Mouse (Mus musculus): ENCODE data around the gene Tecrl.

Tecrl gene

DNA sequence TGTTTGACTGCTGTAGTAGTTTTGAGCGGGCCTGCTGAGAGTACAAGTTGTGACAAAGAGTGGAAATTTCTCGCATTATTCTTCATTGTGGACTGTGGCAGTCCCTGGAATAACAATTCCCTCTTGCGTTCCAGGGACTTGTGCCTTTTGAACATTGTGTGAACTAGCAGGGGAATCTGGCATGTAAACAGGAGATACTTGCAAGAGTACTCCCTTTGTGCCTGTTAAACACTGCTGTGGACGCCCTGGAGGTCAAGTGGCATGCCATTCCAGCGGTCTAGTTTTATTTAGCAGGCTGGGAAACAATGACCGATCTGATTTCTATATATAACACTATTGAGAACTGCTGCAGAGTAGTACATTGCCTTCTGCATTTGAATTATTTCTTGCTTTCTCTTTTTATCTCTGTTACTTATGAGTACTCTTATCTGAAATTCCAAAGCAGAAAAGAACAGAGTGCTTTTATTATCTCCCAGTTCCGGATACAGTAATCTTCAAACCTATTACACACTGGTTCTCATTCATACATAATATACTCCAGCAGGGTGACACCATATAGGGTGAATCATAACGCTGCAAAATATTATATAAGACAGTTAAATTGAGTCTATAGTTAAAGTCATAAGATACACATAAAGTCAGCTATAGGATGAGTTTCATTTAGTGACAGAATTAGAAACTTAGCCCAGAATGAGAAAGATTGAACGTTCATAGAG is at the start of gene Tecrl:
Gene Tecrl, minus strand, starts transcription at position 350 of the 716 bp plus-strand sequence.
- no peak for DNase-seq (ENCODE audit: low spot score in 2 of 2)

DNA sequence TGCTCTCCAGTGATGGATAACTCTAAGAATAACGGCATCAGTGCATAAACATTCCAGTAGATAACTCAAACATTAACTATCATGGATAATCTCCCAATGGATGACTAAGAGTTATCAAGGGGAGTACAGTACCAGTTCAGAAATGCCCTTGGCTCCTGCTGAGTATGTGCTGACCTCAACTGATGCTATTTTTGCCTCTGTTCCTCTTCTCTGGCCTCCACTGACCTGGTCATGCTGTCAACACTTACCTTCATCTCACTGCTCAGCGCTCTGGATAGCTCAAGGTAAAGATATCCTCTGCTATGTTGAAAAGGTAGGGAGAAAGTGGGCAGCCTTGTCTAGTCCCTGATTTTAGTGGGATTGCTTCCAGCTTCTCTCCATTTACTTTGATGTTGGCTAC is 30.0 kb upstream of the Tecrl start:
- no peak for DNase-seq (ENCODE audit: low spot score in 2 of 2)

DNA sequence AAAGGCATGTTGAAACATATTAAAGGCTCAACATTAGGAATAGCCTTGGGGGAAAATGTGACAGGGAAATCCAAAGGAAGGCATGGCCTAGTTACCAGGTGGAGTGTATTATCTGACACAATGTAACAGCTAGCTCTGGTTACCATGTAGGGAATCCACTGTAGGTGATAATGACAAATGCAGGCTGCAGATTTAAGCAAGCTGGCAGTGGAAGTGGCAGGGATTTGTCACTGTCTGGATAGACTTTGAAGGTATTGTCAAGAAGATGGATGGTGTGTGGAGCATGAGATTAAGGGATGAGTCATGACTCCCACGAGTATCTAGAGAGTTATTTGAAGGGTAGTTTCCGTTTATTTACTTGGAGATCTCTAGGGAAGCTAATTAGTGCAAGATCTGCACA is 3.4 kb downstream of the Tecrl start:
- DNase-seq (ENCODE audit: low spot score in 2 of 2) = no peak

DNA sequence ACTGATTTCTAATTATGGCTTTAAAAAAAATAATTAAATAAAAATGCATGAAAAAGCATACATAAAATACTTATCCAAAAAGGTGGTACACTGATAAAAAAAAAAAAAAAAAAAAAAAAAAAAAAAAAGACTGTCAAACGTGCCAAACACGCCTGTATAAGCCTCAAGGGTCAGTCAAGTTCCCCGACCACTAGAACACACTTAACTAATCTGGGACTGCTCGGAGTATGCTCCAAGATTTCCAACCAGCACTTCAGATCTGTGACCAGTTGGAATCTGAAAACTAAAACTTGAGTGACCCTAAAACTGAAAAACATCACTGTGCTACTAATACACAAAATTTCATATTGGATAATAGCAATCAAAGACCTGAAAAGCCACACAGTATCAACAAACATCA is 15.9 kb downstream of the Tecrl start:
- DNase-seq (ENCODE audit: low spot score in 2 of 2) = no peak

DNA sequence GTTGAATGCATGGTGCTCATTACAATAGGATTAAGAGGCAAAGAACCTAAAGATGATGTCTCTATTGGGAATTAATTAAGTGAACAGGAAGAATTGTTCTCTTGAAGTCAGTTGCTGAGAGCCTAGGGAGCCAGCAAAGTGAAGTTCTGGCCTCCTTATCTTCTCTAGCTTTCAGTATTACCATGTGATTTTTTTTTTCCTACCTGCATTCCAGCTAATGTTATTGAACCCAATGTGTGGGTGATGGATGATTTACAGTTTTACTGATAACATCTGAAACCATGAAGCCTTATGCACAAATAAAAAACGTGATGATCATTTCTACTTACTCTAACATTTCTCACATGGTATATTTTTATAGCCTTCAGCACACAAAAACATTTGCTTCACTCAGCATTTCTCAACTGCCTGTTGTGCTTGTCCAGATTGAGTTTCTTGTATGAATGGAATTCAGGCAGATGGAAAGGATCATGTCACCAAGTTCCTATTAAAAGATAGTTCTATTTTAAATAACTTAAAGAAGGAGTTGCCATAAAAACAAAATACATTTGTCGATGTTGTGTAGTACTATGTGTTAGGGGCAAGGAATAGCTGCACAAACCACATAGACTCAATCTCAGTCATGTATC is 87.7 kb downstream of the Tecrl start:
- no peak for DNase-seq (ENCODE audit: low spot score in 2 of 2)

DNA sequence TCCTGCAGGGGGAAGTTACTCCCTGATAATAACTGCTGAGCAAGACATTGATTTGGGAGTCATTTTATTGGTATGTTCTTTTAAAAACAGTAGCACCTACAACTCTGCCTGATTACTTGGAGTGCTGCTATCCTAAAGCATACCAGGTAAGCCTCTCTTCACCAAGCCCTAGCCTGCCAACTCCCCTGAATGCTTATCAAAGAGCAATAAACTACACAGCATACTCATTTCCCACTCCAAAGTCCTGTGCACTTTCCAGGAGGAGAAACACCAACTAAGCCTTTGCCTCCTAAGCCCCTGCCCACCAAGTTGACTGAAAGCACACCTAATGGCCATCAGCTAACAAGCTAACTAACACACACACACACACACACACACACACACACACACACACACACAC is 94.9 kb downstream of the Tecrl start:
- no peak for DNase-seq (ENCODE audit: low spot score in 2 of 2)

DNA sequence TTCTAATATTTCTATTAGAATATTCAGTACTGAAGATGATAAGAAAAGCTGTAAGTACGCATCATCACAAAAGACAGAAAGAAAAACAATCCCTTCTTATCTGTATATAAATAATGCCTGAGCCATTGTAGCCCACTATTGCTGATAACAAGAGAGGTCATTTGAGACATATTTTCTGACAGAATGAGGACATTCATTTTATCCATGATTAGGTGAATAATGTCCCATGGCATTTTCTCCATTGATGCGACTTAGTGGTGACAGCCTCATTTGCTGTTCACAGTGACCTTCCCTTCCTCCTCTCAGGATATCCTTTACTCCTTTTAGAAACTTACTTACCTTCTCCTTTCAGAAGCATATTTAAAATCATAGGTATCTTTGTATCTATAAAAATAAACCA is 100.9 kb downstream of the Tecrl start:
- DNase-seq (ENCODE audit: low spot score in 2 of 2) = no peak

DNA sequence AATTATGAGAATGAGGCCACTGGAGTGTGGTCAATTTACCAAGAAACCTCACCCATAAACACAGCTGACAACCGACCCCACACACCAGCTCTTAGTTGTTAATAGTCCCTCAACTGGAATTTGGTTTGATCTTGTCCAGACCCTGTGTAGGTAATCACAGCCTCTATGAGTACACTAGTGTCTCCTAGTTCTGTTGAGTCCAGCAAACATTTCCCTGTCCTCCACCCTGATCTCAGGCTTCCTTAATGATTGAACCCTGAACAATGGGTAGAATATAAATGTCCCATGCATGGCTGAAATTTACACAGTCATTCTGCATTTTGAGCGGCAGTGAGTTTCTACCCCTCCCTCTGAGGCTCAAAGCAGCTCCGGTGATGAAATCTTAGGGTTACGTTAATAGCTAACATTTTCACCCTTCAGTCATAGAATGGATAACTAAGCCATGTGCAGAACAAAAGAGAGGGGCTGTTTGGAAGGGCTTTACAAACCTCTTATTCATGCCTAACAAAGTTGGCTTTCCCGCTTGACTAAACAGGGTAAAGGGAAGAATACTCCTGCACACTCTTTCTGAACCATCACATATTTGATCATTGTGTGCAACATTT is 116.0 kb downstream of the Tecrl start:
- no peak for DNase-seq (ENCODE audit: low spot score in 2 of 2)
